Mouse (Mus musculus): Measurements from ENCODE around the gene Ldb3. TPM values are rescaled to one million over a fixed set of nuclear protein-coding genes. Genes with fewer than 3 reads are reported as not detected.

Ldb3 gene
- total RNA-seq, 2 experiments from 2014 or later = 2.7 to 2.8 TPM

GRCm38 (mm10) chr14:34514120-34514519, 74.4 kb downstream of the Ldb3 start:
- no peak for DNase-seq (ENCODE audit: low spot score in 2 of 2)

GRCm38 (mm10) chr14:34512602-34513001, 75.9 kb downstream of the Ldb3 start:
- DNase-seq (ENCODE audit: low spot score in 2 of 2) = no peak

- no peak for DNase-seq (ENCODE audit: low spot score in 2 of 2)
These were observed 76.6 kb downstream of the Ldb3 start for GRCm38 (mm10) chr14:34511901-34512300.

GRCm38 (mm10) chr14:34508842-34509439, 79.5 kb downstream of the Ldb3 start:
- DNase-seq (ENCODE audit: low spot score in 2 of 2) = no peak

GRCm38 (mm10) chr14:34508187-34508840, 80.2 kb downstream of the Ldb3 start:
- DNase-seq (ENCODE audit: low spot score in 2 of 2) = no peak

- DNase-seq (ENCODE audit: low spot score in 2 of 2) = no peak
These were observed 83.2 kb downstream of the Ldb3 start for GRCm38 (mm10) chr14:34505309-34505708.

GRCm38 (mm10) chr14:34504377-34504776, 84.1 kb downstream of the Ldb3 start:
- no peak for DNase-seq (ENCODE audit: low spot score in 2 of 2)

- no peak for DNase-seq (ENCODE audit: low spot score in 2 of 2)
These were observed 84.7 kb downstream of the Ldb3 start for GRCm38 (mm10) chr14:34503759-34504158.

GRCm38 (mm10) chr14:34503325-34503647, 85.2 kb downstream of the Ldb3 start, which contains the start of gene Bmpr1a:
Bmpr1a (minus strand) TSS chr14:34503341.
- DNase-seq (ENCODE audit: low spot score in 2 of 2) = no peak

GRCm38 (mm10) chr14:34502475-34503324, 85.8 kb downstream of the Ldb3 start:
- DNase-seq (ENCODE audit: low spot score in 2 of 2) = peak; percentile 90 to 92

GRCm38 (mm10) chr14:34501804-34502474, 86.5 kb downstream of the Ldb3 start:
- DNase-seq (ENCODE audit: low spot score in 2 of 2) = peak in 1 of 2 experiments; percentile 57

GRCm38 (mm10) chr14:34501447-34501803, 87.1 kb downstream of the Ldb3 start:
- DNase-seq (ENCODE audit: low spot score in 2 of 2) = no peak

- DNase-seq (ENCODE audit: low spot score in 2 of 2) = no peak
These were observed 88.2 kb downstream of the Ldb3 start for GRCm38 (mm10) chr14:34500309-34500708.

- DNase-seq (ENCODE audit: low spot score in 2 of 2) = no peak
These were observed 88.8 kb downstream of the Ldb3 start for GRCm38 (mm10) chr14:34499664-34500063.

- DNase-seq (ENCODE audit: low spot score in 2 of 2) = no peak
These were observed 91.1 kb downstream of the Ldb3 start for GRCm38 (mm10) chr14:34497346-34497745.

- DNase-seq (ENCODE audit: low spot score in 2 of 2) = no peak
These were observed 94.8 kb downstream of the Ldb3 start for GRCm38 (mm10) chr14:34493682-34494081.

- no peak for DNase-seq (ENCODE audit: low spot score in 2 of 2)
These were observed 95.8 kb downstream of the Ldb3 start for GRCm38 (mm10) chr14:34492688-34493087.

GRCm38 (mm10) chr14:34490965-34491364, 97.5 kb downstream of the Ldb3 start:
- DNase-seq (ENCODE audit: low spot score in 2 of 2) = no peak

GRCm38 (mm10) chr14:34489928-34490327, 98.6 kb downstream of the Ldb3 start:
- DNase-seq (ENCODE audit: low spot score in 2 of 2) = no peak

- DNase-seq (ENCODE audit: low spot score in 2 of 2) = no peak
These were observed 102.3 kb downstream of the Ldb3 start for GRCm38 (mm10) chr14:34486169-34486568.

- DNase-seq (ENCODE audit: low spot score in 2 of 2) = no peak
These were observed 104.8 kb downstream of the Ldb3 start for GRCm38 (mm10) chr14:34483469-34484341.
